Mouse (Mus musculus): ENCODE data around the gene Usp37.

DNA sequence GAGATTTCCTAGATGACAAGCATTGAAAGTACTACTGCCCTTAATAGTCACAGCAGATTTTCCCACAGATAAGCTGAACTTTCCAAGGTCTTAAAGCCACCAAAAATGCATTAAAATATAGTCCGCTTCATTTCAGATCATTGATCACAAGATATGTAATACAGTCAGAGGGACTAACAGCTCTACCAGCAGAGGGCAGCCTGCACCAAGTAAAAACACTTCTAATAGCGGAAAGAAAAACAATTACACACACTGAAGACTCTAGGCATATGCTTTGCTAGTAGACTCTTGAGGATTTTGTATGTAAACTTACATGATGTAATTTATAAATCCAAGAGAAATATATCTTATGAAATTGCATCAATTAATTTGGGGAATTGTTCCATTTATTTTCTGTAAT is 83.8 kb downstream of the Usp37 start:
- no peak for TF ChIP-seq POLR2A (IDR thresholded peaks at IDR 0.05; ENCODE audit: extremely low read depth, insufficient read depth, low read length)
- TF ChIP-seq CTCF (IDR thresholded peaks at IDR 0.05; ENCODE audit: extremely low read depth, insufficient read depth, low read length) = peak; percentile 38; the same call in 1 of the 2 replicates

All from cortical plate, adult 2 months (tissue).